Mouse (Mus musculus): ENCODE data around the gene Gm21190. TPM values are rescaled to one million over a fixed set of nuclear protein-coding genes. Genes with fewer than 3 reads are reported as not detected.

Gene Gm21190
- not detected in 2 replicates for polyA plus RNA-seq (2012; rRNA removed)

GRCm38 (mm10) chr5:15529122-15529521 is at the start of gene Gm21190:
Gene Gm21190, minus strand, starts transcription at chr5:15529222.

GRCm38 (mm10) chr5:15577033-15577432 is 48.0 kb upstream of the Gm21190 start, which contains the start of gene Gm21083:
Gene Gm21083, plus strand, starts transcription at chr5:15577333.

GRCm38 (mm10) chr5:15476423-15476822 is 52.6 kb downstream of the Gm21190 start, which contains the start of gene Gm21149:
Gene Gm21149, minus strand, starts transcription at chr5:15476523.

Other genes with a start within 250 kb of the Gm21190 start
- gene Gm21149, start 52.7 kb downstream of the Gm21190 start, polyA plus RNA-seq (2012; rRNA removed) = not detected in 2 replicates
- gene Gm21083, start 48.1 kb upstream of the Gm21190 start, polyA plus RNA-seq (2012; rRNA removed) = not detected in 2 replicates
- not detected in 2 replicates for gene Speer4d, start 89.8 kb upstream of the Gm21190 start, polyA plus RNA-seq (2012; rRNA removed)
- not detected in 2 replicates for gene 4930572O03Rik, start 127.8 kb upstream of the Gm21190 start, polyA plus RNA-seq (2012; rRNA removed)
- gene Speer4c, start 185.0 kb upstream of the Gm21190 start, polyA plus RNA-seq (2012; rRNA removed) = not detected in 2 replicates

All from central nervous system, embryonic 14 days (tissue).